Mouse (Mus musculus) lung, embryonic 16.5 days (tissue): Measurements from ENCODE around the gene Hibadh. TPM values are rescaled to one million over a fixed set of nuclear protein-coding genes. Genes with fewer than 3 reads are reported as not detected.

Source experiments
- ATAC-seq: fragments of 200-750 bp; cut with Nextera tagmentation; 2 replicates; pipeline ENCODE4 v1.8.0; 2017; ENCODE audit warnings: low read depth, mild to moderate bottlenecking, moderate library complexity
- H3K27ac ChIP-seq: fragments of 300-500 bp; sonication (generic); 2 replicates; pipeline ENCODE4 v1.5.1; 2014; ENCODE audit warnings: mild to moderate bottlenecking, control low read depth, low read length
- H3K27me3 ChIP-seq: fragments of 300-500 bp; sonication (generic); 2 replicates; pipeline ENCODE4 v1.6.1; 2014; ENCODE audit warnings: low read depth, low read length, mixed read lengths; ENCODE audit not compliant: control insufficient read depth, insufficient read depth
- H3K36me3 ChIP-seq: fragments of 300-500 bp; sonication (generic); 2 replicates; pipeline ENCODE4 v1.6.1; 2014; ENCODE audit warnings: low read length; ENCODE audit not compliant: control insufficient read depth, insufficient read depth
- H3K4me1 ChIP-seq: fragments of 300-500 bp; sonication (generic); replicated peaks from 2 replicates; pipeline ENCODE4 v1.6.1; 2014; ENCODE audit warnings: low read length, mixed read lengths; ENCODE audit not compliant: control insufficient read depth, insufficient read depth
- H3K4me2 ChIP-seq: fragments of 300-500 bp; sonication (generic); 2 replicates; pipeline ENCODE4 v1.6.1; 2014; ENCODE audit warnings: low read depth, low read length, control low read depth
- H3K4me3 ChIP-seq: fragments of 300-500 bp; sonication (generic); 2 replicates; pipeline ENCODE4 v1.5.1; 2014; ENCODE audit warnings: mild to moderate bottlenecking, low read length, control low read depth
- H3K9ac ChIP-seq: fragments of 300-500 bp; sonication (generic); 2 replicates; pipeline ENCODE4 v1.6.1; 2014; ENCODE audit warnings: low read length, control low read depth
- H3K9me3 ChIP-seq: fragments of 300-500 bp; sonication (generic); 2 replicates; pipeline ENCODE4 v1.6.1; 2016; ENCODE audit warnings: low read length; ENCODE audit not compliant: control insufficient read depth
- WGBS: fragments of 180-500 bp; shearing (Covaris S2); extraction: QIAGEN DNeasy Blood & Tissue Kit; methylation state at CpG from one replicate; pipeline ENCODE4 v1.1.7; 2014; 5-methylcytosine and 5-hydroxymethylcytosine counted together
- polyA plus RNA-seq: library from polyadenylated mRNA; unstranded; fragments of >200 nt; fragmentation: Nextera tagmentation; extraction: Ambion mirVana; gene quantifications from 2 replicates; pipeline ENCODE4 v1.2.1, GENCODE M21; 2015

Gene Hibadh
- polyA plus RNA-seq, 1 experiment from 2014 or later: 107 TPM

DNA sequence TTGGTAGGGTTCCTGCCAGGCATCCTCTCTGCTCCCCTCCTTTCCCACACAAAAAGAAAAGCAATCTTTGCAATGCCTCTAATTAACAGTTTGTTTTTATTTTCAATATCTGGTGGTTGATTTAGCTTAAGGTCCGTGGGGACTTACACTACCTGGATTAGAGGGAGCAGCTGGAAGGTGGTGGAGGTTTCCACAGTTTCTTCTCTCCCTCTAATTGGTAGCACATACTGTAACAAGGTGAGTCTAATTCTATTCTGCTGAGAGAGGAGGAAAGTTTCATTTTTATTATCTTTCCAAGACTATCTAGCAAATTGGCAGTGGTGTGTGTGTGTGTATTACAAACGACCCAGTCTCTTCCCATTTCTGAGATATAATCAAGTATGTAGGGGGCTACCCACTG, 116.0 kb downstream of the Hibadh start:
- Histone ChIP-seq H3K4me1 (peaks cover 13% of the 10 kb centered on the region), H3K4me2 (no peak overlapping the region), H3K27ac (no peak overlapping the region), H3K9me3 (no peaks in the 10 kb centered on the region), H3K4me3 (no peak overlapping the region), H3K9ac (no peak overlapping the region), H3K27me3 (no peaks in the 10 kb centered on the region), H3K36me3 (no peaks in the 10 kb centered on the region)
- 56% methylated on average over 2 of the region's 2 CpGs for WGBS
- ATAC-seq: no peak

- no peaks in the 10 kb centered on the region for H3K9me3 ChIP-seq
- peak overlapping the region; percentile 63 for H3K27ac ChIP-seq
- no peak overlapping the region for H3K9ac ChIP-seq
- no peaks in the 10 kb centered on the region for H3K27me3 ChIP-seq
- no peaks in the 10 kb centered on the region for H3K36me3 ChIP-seq
- WGBS: 46% methylated on average over 10 of the region's 10 CpGs
- ATAC-seq: peak; percentile 96
- no peak overlapping the region for H3K4me3 ChIP-seq
- H3K4me1 ChIP-seq: peaks cover 11% of the 10 kb centered on the region
- H3K4me2 ChIP-seq: no peak overlapping the region
These were observed 121.5 kb downstream of the Hibadh start for GRCm38 (mm10) chr6:52518704-52519103.

- WGBS: 81% methylated on average over 5 of the region's 5 CpGs
- no peak for ATAC-seq
These were observed 122.9 kb downstream of the Hibadh start for GRCm38 (mm10) chr6:52517272-52517671.

DNA sequence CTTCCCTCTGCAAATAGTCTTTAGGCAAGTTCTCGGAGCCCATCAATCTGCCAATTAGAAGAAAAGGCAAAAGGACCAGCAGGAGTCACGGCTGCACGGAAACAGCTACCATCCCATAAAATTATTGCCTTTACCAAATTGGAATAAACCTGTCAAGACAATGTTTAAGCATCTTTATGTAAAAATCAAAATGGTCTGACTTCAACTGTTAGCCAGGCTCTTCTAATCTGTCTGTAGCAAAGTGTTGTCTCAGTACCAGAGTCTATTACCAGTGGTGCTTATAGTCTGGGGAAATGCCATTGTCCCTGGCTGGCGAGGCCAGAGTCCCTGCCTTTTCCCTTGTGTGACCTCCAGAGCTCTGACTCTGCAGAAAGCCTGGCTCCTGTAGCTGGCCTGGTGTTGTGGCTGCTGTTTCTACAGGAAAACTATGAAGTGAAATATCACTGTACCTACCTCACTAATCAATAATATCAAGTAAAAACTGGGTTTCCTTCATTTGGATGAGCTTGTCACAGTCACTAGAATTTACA, 126.2 kb downstream of the Hibadh start:
- Histone ChIP-seq H3K27ac (no peak overlapping the region), H3K4me3 (no peak overlapping the region), H3K9me3 (no peaks in the 10 kb centered on the region), H3K27me3 (no peaks in the 10 kb centered on the region), H3K4me1 (no peaks in the 10 kb centered on the region), H3K36me3 (no peaks in the 10 kb centered on the region), H3K9ac (no peak overlapping the region), H3K4me2 (no peak overlapping the region)
- 30% methylated on average over 4 of the region's 4 CpGs for WGBS
- no peak for ATAC-seq

More at GRCm38 (mm10) chr6:52517272-52517671, 122.9 kb downstream of the Hibadh start:
- Histone ChIP-seq H3K9ac (no peak overlapping the region), H3K4me2 (no peak overlapping the region), H3K27me3 (no peaks in the 10 kb centered on the region), H3K4me1 (peaks cover 3% of the 10 kb centered on the region; the same call in 1 of the 2 replicates), H3K27ac (no peak overlapping the region), H3K9me3 (no peaks in the 10 kb centered on the region), H3K4me3 (no peak overlapping the region), H3K36me3 (no peaks in the 10 kb centered on the region)

- 79% methylated on average over 3 of the region's 3 CpGs for WGBS
- no peak overlapping the region for H3K4me3 ChIP-seq
- H3K36me3 ChIP-seq: no peaks in the 10 kb centered on the region
These were observed 131.4 kb downstream of the Hibadh start for GRCm38 (mm10) chr6:52508789-52509188.

GRCm38 (mm10) chr6:52507946-52508345, 132.2 kb downstream of the Hibadh start:
- H3K4me2 ChIP-seq: no peak overlapping the region
- H3K4me3 ChIP-seq: no peak overlapping the region
- WGBS: 63% methylated on average over 7 of the region's 7 CpGs
- no peaks in the 10 kb centered on the region for H3K27me3 ChIP-seq
- no peak overlapping the region for H3K27ac ChIP-seq
- H3K4me1 ChIP-seq: no peaks in the 10 kb centered on the region
- no peaks in the 10 kb centered on the region for H3K36me3 ChIP-seq
- no peak overlapping the region for H3K9ac ChIP-seq
- no peaks in the 10 kb centered on the region for H3K9me3 ChIP-seq
- ATAC-seq: 0 out of 2 replicates have a peak, but pooled peaks have one; percentile 12

More at GRCm38 (mm10) chr6:52508789-52509188, 131.4 kb downstream of the Hibadh start:
- Histone ChIP-seq H3K9me3 (no peaks in the 10 kb centered on the region), H3K4me1 (no peaks in the 10 kb centered on the region), H3K27me3 (no peaks in the 10 kb centered on the region), H3K27ac (no peak overlapping the region), H3K9ac (no peak overlapping the region), H3K4me2 (no peak overlapping the region)
- no peak for ATAC-seq

DNA sequence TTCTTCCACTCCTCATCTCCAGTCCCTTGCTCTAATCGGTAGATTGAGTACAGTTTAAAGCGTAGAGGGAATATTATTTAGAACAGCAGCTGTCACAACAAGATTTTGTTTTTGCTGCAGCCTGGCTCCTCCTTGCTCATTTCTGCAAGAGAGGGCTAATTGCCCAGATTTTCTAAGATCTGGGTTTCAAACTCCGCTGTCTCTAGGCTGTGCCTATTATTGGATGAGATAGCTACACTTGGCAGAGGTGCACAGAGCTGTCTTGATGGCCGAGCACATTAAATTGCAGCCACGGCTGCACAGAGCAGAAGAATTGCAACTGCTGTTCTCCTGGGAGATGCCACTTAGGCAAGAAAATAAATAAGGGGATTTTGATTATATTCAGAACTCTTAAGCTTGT, 133.0 kb downstream of the Hibadh start:
- H3K4me1 ChIP-seq: no peaks in the 10 kb centered on the region
- H3K4me3 ChIP-seq: no peak overlapping the region
- no peak overlapping the region for H3K27ac ChIP-seq
- no peaks in the 10 kb centered on the region for H3K36me3 ChIP-seq
- H3K9ac ChIP-seq: no peak overlapping the region
- no peaks in the 10 kb centered on the region for H3K27me3 ChIP-seq
- ATAC-seq: peak; percentile 78
- H3K9me3 ChIP-seq: no peaks in the 10 kb centered on the region
- no peak overlapping the region for H3K4me2 ChIP-seq
- 52% methylated on average over 5 of the region's 5 CpGs for WGBS

DNA sequence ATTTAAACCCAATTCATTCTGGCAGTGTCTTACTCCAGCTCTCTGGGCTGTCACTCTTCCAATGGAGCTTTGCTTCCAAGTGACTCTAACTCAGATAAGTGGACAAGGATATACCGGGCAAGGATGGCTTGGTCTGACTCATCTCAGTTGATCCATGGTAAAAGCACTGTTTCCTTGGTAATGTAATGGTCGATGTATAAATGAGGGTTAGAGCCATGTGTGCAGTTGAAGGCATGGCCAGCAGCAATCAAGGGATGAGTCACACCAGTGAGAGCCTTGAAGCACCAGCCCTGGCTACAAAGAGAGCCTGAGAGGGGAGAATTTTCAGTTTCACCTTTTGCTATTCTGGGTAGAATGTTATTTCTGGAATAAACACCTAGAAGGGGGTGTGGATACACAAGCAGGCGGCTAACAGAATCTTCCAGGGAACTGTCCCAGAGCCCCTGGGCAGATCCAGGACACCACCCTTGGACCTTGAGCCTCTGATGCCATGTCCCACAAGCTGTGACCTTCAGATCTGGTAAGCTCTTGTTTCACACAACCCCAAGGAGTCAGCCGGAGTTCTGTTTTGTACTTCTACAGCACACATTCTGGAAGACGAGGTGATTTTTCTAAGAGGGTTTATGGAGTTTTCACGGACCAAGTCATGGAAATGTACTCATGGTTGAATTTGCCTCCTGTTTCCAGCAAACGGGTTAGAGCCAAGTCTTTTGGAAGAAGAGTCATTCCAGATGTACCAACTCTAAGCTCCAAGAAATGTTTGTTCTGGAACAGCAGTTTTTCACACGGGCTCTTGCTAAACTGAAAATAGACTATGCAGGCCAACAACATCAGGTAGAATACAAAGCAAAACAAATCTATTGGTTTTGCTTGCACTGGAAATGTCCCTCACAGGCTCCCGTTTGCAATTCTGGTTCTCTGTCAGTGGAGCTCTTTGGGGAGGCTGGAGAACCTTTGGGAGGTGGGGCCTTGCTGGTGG, 134.1 kb downstream of the Hibadh start:
- Histone ChIP-seq H3K4me2 (no peak overlapping the region), H3K27ac (no peak overlapping the region), H3K27me3 (no peaks in the 10 kb centered on the region), H3K9me3 (no peaks in the 10 kb centered on the region), H3K36me3 (no peaks in the 10 kb centered on the region), H3K4me1 (no peaks in the 10 kb centered on the region), H3K4me3 (no peak overlapping the region), H3K9ac (no peak overlapping the region)
- no peak for ATAC-seq
- 83% methylated on average over 9 of the region's 9 CpGs for WGBS

DNA sequence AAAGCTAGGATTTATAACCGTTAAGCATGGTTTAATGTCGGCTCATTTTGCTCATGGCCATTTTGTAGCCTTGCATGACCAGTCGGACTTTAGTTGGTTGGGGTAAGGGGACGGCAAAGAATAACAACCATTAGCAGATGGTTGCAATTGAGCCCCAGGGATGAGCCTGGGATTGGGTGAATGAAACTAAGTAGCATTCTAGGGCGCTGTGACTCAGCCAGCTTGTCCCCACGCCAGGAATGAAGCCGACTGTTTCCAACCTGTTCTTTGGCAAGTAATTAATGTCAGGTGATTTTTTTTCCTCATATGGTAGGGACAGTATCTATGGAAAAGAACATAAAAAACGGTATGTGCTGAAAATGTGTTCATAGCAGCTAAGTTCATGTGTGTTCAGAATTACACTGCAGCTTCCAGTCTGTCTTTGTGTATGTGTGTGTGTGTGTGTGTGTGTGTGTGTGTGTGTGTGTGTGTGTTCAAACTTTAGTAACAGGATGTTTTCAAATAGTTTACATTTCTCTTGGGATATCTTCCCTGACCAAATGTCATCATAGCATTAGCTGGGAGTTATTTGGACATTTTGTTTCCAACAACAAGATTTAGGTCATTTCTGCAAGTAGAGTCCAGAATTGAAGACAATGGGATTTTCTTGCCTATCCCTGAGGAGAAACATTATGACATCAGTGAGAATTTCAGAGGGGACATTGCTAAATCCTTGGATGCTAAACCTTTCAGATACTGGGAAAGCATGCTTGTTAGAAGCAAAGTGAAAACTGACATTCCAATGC, 135.3 kb downstream of the Hibadh start:
- no peaks in the 10 kb centered on the region for H3K4me1 ChIP-seq
- H3K4me2 ChIP-seq: no peak overlapping the region
- H3K9ac ChIP-seq: no peak overlapping the region
- no peaks in the 10 kb centered on the region for H3K9me3 ChIP-seq
- H3K27me3 ChIP-seq: no peaks in the 10 kb centered on the region
- no peak overlapping the region for H3K27ac ChIP-seq
- WGBS: 72% methylated on average over 8 of the region's 8 CpGs
- ATAC-seq: no peak
- no peak overlapping the region for H3K4me3 ChIP-seq
- no peaks in the 10 kb centered on the region for H3K36me3 ChIP-seq
